Mouse (Mus musculus) B cell, adult 62 days (primary cell): Measurements from ENCODE around the gene Osbp2. TPM values are rescaled to one million over a fixed set of nuclear protein-coding genes. Genes with fewer than 3 reads are reported as not detected.

Experiments used
- total RNA-seq: library from RNA; stranded (reverse); gene quantifications from 4 replicates; pipeline ENCODE4 v1.2.4, GENCODE M21; 2023

Osbp2 gene
- total RNA-seq, result 0.17 to 0.19 TPM (median 0.18 TPM) in 3 of 4 replicates, not detected in the other

GRCm38 (mm10) chr11:3863454-3864112 lies at the start of gene Osbp2:
Gene Osbp2 (minus strand): TSS chr11:3863903.

GRCm38 (mm10) chr11:3894406-3895281 lies 30.9 kb upstream of the Osbp2 start, which contains the start of the genes 4921536K21Rik and Dusp18:
Gene 4921536K21Rik (minus strand): TSS chr11:3895098.
Gene Dusp18 (plus strand): TSS chr11:3895240.

Other genes starting within 250 kb of the Osbp2 start
- 62.7 to 80.1 TPM (median 63.5 TPM) in 4 replicates for gene Morc2a, start 214.7 kb downstream of the Osbp2 start, total RNA-seq
- gene 4921536K21Rik, start 31.2 kb upstream of the Osbp2 start, total RNA-seq, result 0.88 to 1.8 TPM (median 1.5 TPM) in 4 replicates
- gene Dusp18, start 31.3 kb upstream of the Osbp2 start, total RNA-seq, result 22.7 to 28.9 TPM (median 24.5 TPM) in 4 replicates
- 6.8 to 10.0 TPM (median 8.6 TPM) in 4 replicates for gene Slc35e4, start 50.8 kb upstream of the Osbp2 start, total RNA-seq
- 21.4 to 26.4 TPM (median 24.0 TPM) in 4 replicates for gene Tcn2, start 68.3 kb upstream of the Osbp2 start, total RNA-seq
- 91.1 to 104 TPM (median 96.9 TPM) in 4 replicates for gene Pes1, start 100.1 kb upstream of the Osbp2 start, total RNA-seq
- gene 4930556J24Rik, start 112.9 kb upstream of the Osbp2 start, total RNA-seq, result not detected in 4 replicates
- not detected in 4 replicates for gene Gal3st1, start 119.7 kb upstream of the Osbp2 start, total RNA-seq
- gene Sec14l4, start 167.6 kb upstream of the Osbp2 start, total RNA-seq, result not detected in 4 replicates
- not detected in 4 replicates for gene Sec14l3, start 200.9 kb upstream of the Osbp2 start, total RNA-seq
- 1.1 to 1.9 TPM (median 1.4 TPM) in 4 replicates for gene Mtfp1, start 231.5 kb upstream of the Osbp2 start, total RNA-seq